Mouse (Mus musculus) lung, adult 10 weeks (tissue): ENCODE results near the gene Klre1. TPM values are rescaled to one million over a fixed set of nuclear protein-coding genes. Genes with fewer than 3 reads are reported as not detected.

Experiments
- polyA plus RNA-seq: library from polyadenylated mRNA; stranded (reverse); fragments of 350-450 nt; fragmentation: Illumina TruSeq; extraction: RNeasy Lipid Tissue Mini Kit (QIAGEN cat#74804); gene quantifications from one replicate; pipeline ENCODE4 v1.2.3, GENCODE M21; 2014; ENCODE audit warnings: low read depth, low replicate concordance; ENCODE audit not compliant: insufficient read depth

Gene Klre1
- 4.0 TPM for polyA plus RNA-seq

GRCm38 (mm10) chr6:129577605-129578004 lies at the start of gene Klre1:
Gene Klre1, plus strand, starts transcription at chr6:129577905.

GRCm38 (mm10) chr6:129532942-129533860 lies 44.5 kb upstream of the Klre1 start, which contains the start of gene Gabarapl1:
Gene Gabarapl1, plus strand, starts transcription at chr6:129533160.

DNA sequence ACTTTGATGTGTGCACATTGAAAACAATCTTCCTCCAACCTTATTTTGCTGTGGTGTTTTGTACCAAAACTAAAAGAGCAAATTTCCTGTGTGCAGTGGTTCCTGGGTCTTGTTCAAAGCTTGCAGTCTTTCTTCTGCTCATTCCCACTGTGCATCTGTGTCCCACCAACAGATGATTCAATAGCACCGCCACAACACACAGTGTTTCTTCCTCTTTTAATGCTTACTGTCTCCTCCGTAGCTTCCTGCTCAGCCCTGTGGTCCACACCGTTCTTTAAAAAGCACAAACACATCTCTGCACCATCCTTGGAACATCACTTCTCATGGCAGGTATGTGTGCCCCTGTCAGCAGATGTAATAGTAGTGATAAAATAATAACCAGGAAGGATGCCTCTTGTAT lies 13.8 kb downstream of the Klre1 start, which contains the start of gene Klrd1:
Klrd1 (plus strand) TSS at position 275 of the 400 bp plus-strand sequence.

GRCm38 (mm10) chr6:129623735-129624134 lies 46.0 kb downstream of the Klre1 start, which contains the start of gene Klrk1:
Gene Klrk1, minus strand, starts transcription at chr6:129623864.

Other genes starting within 250 kb of the Klre1 start
- gene 4922502D21Rik, start 246.1 kb upstream of the Klre1 start, polyA plus RNA-seq: not detected
- gene Clec12a, start 235.2 kb upstream of the Klre1 start, polyA plus RNA-seq: 9.2 TPM
- gene Clec12b, start 192.0 kb upstream of the Klre1 start, polyA plus RNA-seq: 6.7 TPM
- gene Clec1b, start 180.6 kb upstream of the Klre1 start, polyA plus RNA-seq: 6.6 TPM
- gene Clec9a, start 169.0 kb upstream of the Klre1 start, polyA plus RNA-seq: 2.5 TPM
- 38.0 TPM for gene Clec1a, start 125.9 kb upstream of the Klre1 start, polyA plus RNA-seq
- gene Olr1, start 70.7 kb upstream of the Klre1 start, polyA plus RNA-seq: 2.9 TPM
- gene Tmem52b, start 65.3 kb upstream of the Klre1 start, polyA plus RNA-seq: 0.35 TPM
- gene Gabarapl1, start 44.7 kb upstream of the Klre1 start, polyA plus RNA-seq: 130 TPM
- 13.5 TPM for gene Klrd1, start 13.9 kb downstream of the Klre1 start, polyA plus RNA-seq
- 6.5 TPM for gene Klrk1, start 46.0 kb downstream of the Klre1 start, polyA plus RNA-seq
- gene Klrc3, start 65.4 kb downstream of the Klre1 start, polyA plus RNA-seq: not detected
- 1.7 TPM for gene Klrc2, start 82.8 kb downstream of the Klre1 start, polyA plus RNA-seq
- 2.1 TPM for gene Klrc1, start 101.1 kb downstream of the Klre1 start, polyA plus RNA-seq
- 0.62 TPM for gene Klri1, start 139.2 kb downstream of the Klre1 start, polyA plus RNA-seq
- 1.3 TPM for gene Klri2, start 162.6 kb downstream of the Klre1 start, polyA plus RNA-seq
- gene Gm156, start 206.4 kb downstream of the Klre1 start, polyA plus RNA-seq: not detected